Mouse (Mus musculus): ENCODE measurements at regions not wholly inside any gene's neighbourhood (a gene's known extent, or its start where the extent isn't known, plus 50 kb on each side); places are given as distances from the start of the nearest gene placed in this dataset.

DNA sequence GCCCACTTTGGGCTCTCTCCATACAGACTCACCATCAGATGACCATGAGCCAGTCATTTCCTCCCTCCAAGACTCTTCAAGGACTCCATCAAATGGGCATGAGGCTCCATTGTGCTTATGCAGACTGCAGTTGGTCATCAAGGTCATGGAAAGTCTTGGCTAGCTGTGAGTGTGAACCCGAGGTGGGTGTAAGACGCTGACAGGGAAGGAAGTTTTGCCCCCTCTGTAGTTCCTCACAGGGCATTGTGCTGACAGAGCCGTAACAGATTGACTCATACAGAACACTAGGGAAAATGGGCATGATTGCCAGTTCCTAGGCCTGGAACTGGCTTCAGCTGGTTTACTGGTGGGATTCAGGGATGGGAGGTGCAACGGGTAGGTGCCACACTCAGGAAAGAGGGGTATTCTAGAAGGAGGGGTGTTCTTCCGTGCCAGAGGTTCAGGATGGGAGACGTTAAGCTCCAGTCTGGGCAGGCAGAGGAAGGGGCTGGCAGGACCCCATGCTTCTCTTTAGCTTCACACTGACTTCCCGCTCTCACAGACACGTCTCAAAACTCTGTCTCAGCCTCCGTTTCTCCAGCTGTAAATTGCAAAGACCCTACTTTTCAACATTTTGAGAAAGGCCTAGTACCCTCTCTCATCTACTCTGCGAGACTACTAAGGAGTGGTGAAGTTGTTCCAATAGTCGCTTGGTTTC, 228.4 kb upstream of the Tprg start:
- WGBS, result 26% methylated on average over 11 of the region's 11 CpGs
- H3K9ac ChIP-seq (replicated peaks; ENCODE audit: low read length), result no peak overlapping the region; the same call in 1 of the 2 replicates
- no peaks in the 10 kb centered on the region for H3K9me3 ChIP-seq (ENCODE audit: control insufficient read depth, low read length)
- H3K4me1 ChIP-seq (ENCODE audit: control insufficient read depth, insufficient read depth, low read length), result peaks cover 9% of the 10 kb centered on the region
- peak overlapping the region; percentile 48 for H3K4me3 ChIP-seq (replicated peaks; ENCODE audit: low read depth, low read length)
- no peak overlapping the region for H3K27ac ChIP-seq (replicated peaks; ENCODE audit: low read depth, low read length)
- peak overlapping the region; percentile 66 for H3K4me2 ChIP-seq (ENCODE audit: low read length)
- DNase-seq (peak; percentile 9), ATAC-seq (ENCODE audit: low FRiP score, low TSS enrichment) (no peak)
- no peaks in the 10 kb centered on the region for H3K36me3 ChIP-seq (ENCODE audit: control insufficient read depth, insufficient read depth, low read length)
- H3K27me3 ChIP-seq (ENCODE audit: control insufficient read depth, insufficient read depth, low read length), result peaks cover 8% of the 10 kb centered on the region; the same call in 1 of the 2 replicates

GRCm38 (mm10) chr16:25058812-25059501, 227.7 kb upstream of the Tprg start:
- ATAC-seq (ENCODE audit: low FRiP score, low TSS enrichment) (peak; percentile 91), DNase-seq (peak; percentile 92)
- no peaks in the 10 kb centered on the region for H3K9me3 ChIP-seq (ENCODE audit: control insufficient read depth, low read length)
- H3K4me2 ChIP-seq (ENCODE audit: low read length), result peak overlapping the region; percentile 66
- peaks cover 8% of the 10 kb centered on the region; the same call in 1 of the 2 replicates for H3K27me3 ChIP-seq (ENCODE audit: control insufficient read depth, insufficient read depth, low read length)
- no peaks in the 10 kb centered on the region for H3K36me3 ChIP-seq (ENCODE audit: control insufficient read depth, insufficient read depth, low read length)
- peaks cover 9% of the 10 kb centered on the region for H3K4me1 ChIP-seq (ENCODE audit: control insufficient read depth, insufficient read depth, low read length)
- WGBS, result under 1% methylated on average over 36 of the region's 36 CpGs
- H3K4me3 ChIP-seq (replicated peaks; ENCODE audit: low read depth, low read length), result peak overlapping the region; percentile 48
- H3K27ac ChIP-seq (replicated peaks; ENCODE audit: low read depth, low read length), result peak overlapping the region; percentile 75
- H3K9ac ChIP-seq (replicated peaks; ENCODE audit: low read length), result peak overlapping the region; percentile 57

GRCm38 (mm10) chr16:25059504-25059992, 227.1 kb upstream of the Tprg start:
- Histone ChIP-seq H3K27me3 (ENCODE audit: control insufficient read depth, insufficient read depth, low read length) (peaks cover 8% of the 10 kb centered on the region; the same call in 1 of the 2 replicates), H3K9me3 (ENCODE audit: control insufficient read depth, low read length) (no peaks in the 10 kb centered on the region), H3K4me3 (replicated peaks; ENCODE audit: low read depth, low read length) (peak overlapping the region; percentile 48), H3K27ac (replicated peaks; ENCODE audit: low read depth, low read length) (peak overlapping the region; percentile 75), H3K4me2 (ENCODE audit: low read length) (peak overlapping the region; percentile 66), H3K4me1 (ENCODE audit: control insufficient read depth, insufficient read depth, low read length) (peaks cover 9% of the 10 kb centered on the region), H3K9ac (replicated peaks; ENCODE audit: low read length) (peak overlapping the region; percentile 57), H3K36me3 (ENCODE audit: control insufficient read depth, insufficient read depth, low read length) (no peaks in the 10 kb centered on the region)
- ATAC-seq (ENCODE audit: low FRiP score, low TSS enrichment) (peak; percentile 29; the same call in 1 of the 2 replicates), DNase-seq (no peak)
- WGBS, result 1% methylated on average over 12 of the region's 12 CpGs

DNA sequence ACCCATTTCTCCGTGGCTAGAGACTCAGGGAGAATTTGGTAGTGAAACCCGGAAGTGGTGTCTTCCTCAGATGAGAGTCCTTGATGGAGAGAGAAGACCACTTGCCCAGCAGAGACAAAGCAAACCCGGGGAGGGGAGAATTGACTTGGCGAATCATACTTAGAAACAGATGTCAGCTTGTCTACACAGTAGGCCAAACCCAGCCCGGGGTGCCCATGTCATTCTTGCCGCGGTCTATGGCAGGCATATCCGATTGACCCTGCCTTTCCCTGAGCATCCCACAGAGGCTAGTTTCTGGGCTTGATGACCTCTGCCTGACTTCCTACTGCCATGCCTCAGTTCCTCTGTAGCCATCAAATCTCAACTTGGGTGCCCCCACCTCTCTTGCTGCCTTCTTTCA, 226.4 kb upstream of the Tprg start:
- Histone ChIP-seq H3K9ac (replicated peaks; ENCODE audit: low read length) (no peak overlapping the region), H3K9me3 (ENCODE audit: control insufficient read depth, low read length) (no peaks in the 10 kb centered on the region), H3K27me3 (ENCODE audit: control insufficient read depth, insufficient read depth, low read length) (peaks cover 11% of the 10 kb centered on the region), H3K4me3 (replicated peaks; ENCODE audit: low read depth, low read length) (no peak overlapping the region), H3K4me1 (ENCODE audit: control insufficient read depth, insufficient read depth, low read length) (peaks cover 9% of the 10 kb centered on the region), H3K36me3 (ENCODE audit: control insufficient read depth, insufficient read depth, low read length) (no peaks in the 10 kb centered on the region), H3K4me2 (ENCODE audit: low read length) (no peak overlapping the region), H3K27ac (replicated peaks; ENCODE audit: low read depth, low read length) (no peak overlapping the region)
- WGBS, result 88% methylated on average over 8 of the region's 8 CpGs
- ATAC-seq (ENCODE audit: low FRiP score, low TSS enrichment), result no peak
- DNase-seq, result no peak

DNA sequence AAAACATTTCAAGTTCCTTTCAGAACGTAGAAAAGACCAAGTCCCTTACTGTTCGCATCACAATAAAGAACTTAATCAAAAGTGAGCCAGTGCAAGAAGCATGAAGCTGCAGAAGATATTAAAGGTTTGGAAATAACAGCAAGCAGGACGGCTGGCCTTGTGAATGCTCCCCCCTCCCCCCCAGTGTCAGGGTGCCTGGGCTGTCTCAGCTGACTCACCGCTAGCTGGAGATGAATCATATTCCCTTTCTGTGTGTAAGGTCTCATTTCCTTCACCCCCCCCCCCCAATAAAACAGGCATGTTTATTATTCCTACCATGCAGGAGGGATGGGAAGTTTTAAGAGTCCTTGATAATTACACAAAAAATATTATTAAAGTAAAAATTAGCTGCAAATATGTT, 225.0 kb upstream of the Tprg start:
- no peak for DNase-seq
- no peak overlapping the region for H3K27ac ChIP-seq (replicated peaks; ENCODE audit: low read depth, low read length)
- no peaks in the 10 kb centered on the region for H3K9me3 ChIP-seq (ENCODE audit: control insufficient read depth, low read length)
- H3K4me1 ChIP-seq (ENCODE audit: control insufficient read depth, insufficient read depth, low read length), result peaks cover 9% of the 10 kb centered on the region
- WGBS, result 89% methylated on average over 4 of the region's 4 CpGs
- H3K4me3 ChIP-seq (replicated peaks; ENCODE audit: low read depth, low read length), result no peak overlapping the region
- no peaks in the 10 kb centered on the region for H3K36me3 ChIP-seq (ENCODE audit: control insufficient read depth, insufficient read depth, low read length)
- peaks cover 12% of the 10 kb centered on the region for H3K27me3 ChIP-seq (ENCODE audit: control insufficient read depth, insufficient read depth, low read length)
- ATAC-seq (ENCODE audit: low FRiP score, low TSS enrichment), result no peak
- no peak overlapping the region for H3K4me2 ChIP-seq (ENCODE audit: low read length)
- H3K9ac ChIP-seq (replicated peaks; ENCODE audit: low read length), result no peak overlapping the region

GRCm38 (mm10) chr16:25063981-25064380, 222.6 kb upstream of the Tprg start:
- no peak overlapping the region for H3K27ac ChIP-seq (replicated peaks; ENCODE audit: low read depth, low read length)
- H3K4me3 ChIP-seq (replicated peaks; ENCODE audit: low read depth, low read length), result no peak overlapping the region
- H3K27me3 ChIP-seq (ENCODE audit: control insufficient read depth, insufficient read depth, low read length), result peaks cover 11% of the 10 kb centered on the region
- no peak for ATAC-seq (ENCODE audit: low FRiP score, low TSS enrichment)
- DNase-seq, result no peak
- H3K9ac ChIP-seq (replicated peaks; ENCODE audit: low read length), result no peak overlapping the region
- no peak overlapping the region for H3K4me2 ChIP-seq (ENCODE audit: low read length)
- no peaks in the 10 kb centered on the region for H3K36me3 ChIP-seq (ENCODE audit: control insufficient read depth, insufficient read depth, low read length)
- no peaks in the 10 kb centered on the region for H3K9me3 ChIP-seq (ENCODE audit: control insufficient read depth, low read length)
- 0 out of 2 replicates have a peak, but pooled peaks cover 3% of the 10 kb centered on the region for H3K4me1 ChIP-seq (ENCODE audit: control insufficient read depth, insufficient read depth, low read length)

- Histone ChIP-seq H3K27ac (replicated peaks; ENCODE audit: low read depth, low read length) (no peak overlapping the region), H3K4me3 (replicated peaks; ENCODE audit: low read depth, low read length) (no peak overlapping the region), H3K4me1 (ENCODE audit: control insufficient read depth, insufficient read depth, low read length) (0 out of 2 replicates have a peak, but pooled peaks cover 2% of the 10 kb centered on the region), H3K36me3 (ENCODE audit: control insufficient read depth, insufficient read depth, low read length) (no peaks in the 10 kb centered on the region), H3K27me3 (ENCODE audit: control insufficient read depth, insufficient read depth, low read length) (peaks cover 11% of the 10 kb centered on the region), H3K4me2 (ENCODE audit: low read length) (no peak overlapping the region), H3K9me3 (ENCODE audit: control insufficient read depth, low read length) (no peaks in the 10 kb centered on the region), H3K9ac (replicated peaks; ENCODE audit: low read length) (no peak overlapping the region)
- DNase-seq, result peak; percentile 95
- WGBS, result 13% methylated on average over 4 of the region's 4 CpGs
- peak; percentile 59; the same call in 1 of the 2 replicates for ATAC-seq (ENCODE audit: low FRiP score, low TSS enrichment)
Observed at GRCm38 (mm10) chr16:25064538-25064937, 222.1 kb upstream of the Tprg start.

DNA sequence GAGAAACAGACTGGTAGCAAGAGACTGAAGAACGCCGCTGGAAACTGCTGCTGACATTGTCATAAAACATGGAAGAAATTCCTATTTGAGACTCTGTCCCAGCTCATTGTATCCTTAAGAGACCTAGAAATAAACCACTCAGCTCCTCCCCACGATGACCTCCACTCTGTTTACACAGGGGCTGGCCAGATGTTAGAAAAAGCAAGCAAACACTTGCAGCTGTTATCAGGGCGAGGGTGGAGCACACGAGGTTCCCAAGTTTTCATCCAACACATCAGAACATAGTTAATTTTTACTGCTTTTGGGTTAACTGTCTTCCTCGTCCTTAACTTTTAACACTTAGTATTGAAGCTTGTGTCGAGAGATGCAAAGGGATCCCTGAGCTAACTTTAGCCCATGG, 219.8 kb upstream of the Tprg start:
- no peaks in the 10 kb centered on the region for H3K4me1 ChIP-seq (ENCODE audit: control insufficient read depth, insufficient read depth, low read length)
- H3K9me3 ChIP-seq (ENCODE audit: control insufficient read depth, low read length), result no peaks in the 10 kb centered on the region
- no peak overlapping the region for H3K4me2 ChIP-seq (ENCODE audit: low read length)
- WGBS, result 81% methylated on average over 7 of the region's 7 CpGs
- no peak overlapping the region for H3K27ac ChIP-seq (replicated peaks; ENCODE audit: low read depth, low read length)
- DNase-seq, result no peak
- no peak overlapping the region for H3K9ac ChIP-seq (replicated peaks; ENCODE audit: low read length)
- no peak overlapping the region for H3K4me3 ChIP-seq (replicated peaks; ENCODE audit: low read depth, low read length)
- peaks cover 11% of the 10 kb centered on the region for H3K27me3 ChIP-seq (ENCODE audit: control insufficient read depth, insufficient read depth, low read length)
- H3K36me3 ChIP-seq (ENCODE audit: control insufficient read depth, insufficient read depth, low read length), result no peaks in the 10 kb centered on the region
- no peak for ATAC-seq (ENCODE audit: low FRiP score, low TSS enrichment)

All from midbrain, embryonic 14.5 days (tissue).